Mouse (Mus musculus): ENCODE measurements around the gene Cytl1. TPM values are rescaled to one million over a fixed set of nuclear protein-coding genes. Genes with fewer than 3 reads are reported as not detected.

Gene Cytl1
- polyA plus RNA-seq, 1 experiment from 2014 or later, result 0.27 TPM

DNA sequence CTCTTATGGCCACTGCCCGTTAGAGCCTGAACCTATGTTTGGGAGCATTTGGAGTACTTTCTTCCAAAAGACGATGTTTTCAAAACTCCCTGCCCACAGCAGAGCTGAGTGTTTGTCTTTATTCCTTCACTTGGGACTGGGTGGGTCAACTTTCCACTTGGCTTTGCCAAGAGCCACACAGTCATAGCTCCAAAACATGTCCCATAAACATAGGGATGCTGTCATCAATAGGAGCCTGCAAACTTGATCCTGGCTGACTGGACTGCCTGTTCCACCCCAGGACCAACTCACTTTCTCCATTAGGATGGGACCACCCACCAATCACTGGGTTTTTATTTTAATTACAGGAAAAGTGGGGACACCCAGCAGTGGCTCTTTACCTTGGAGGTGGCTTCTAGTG, 4.5 kb upstream of the Cytl1 start:
- 93% methylated on average over 2 of the region's 2 CpGs for WGBS
- DNase-seq (ENCODE audit: low spot score), result no peak
- no peak overlapping the region for H3K4me3 ChIP-seq

DNA sequence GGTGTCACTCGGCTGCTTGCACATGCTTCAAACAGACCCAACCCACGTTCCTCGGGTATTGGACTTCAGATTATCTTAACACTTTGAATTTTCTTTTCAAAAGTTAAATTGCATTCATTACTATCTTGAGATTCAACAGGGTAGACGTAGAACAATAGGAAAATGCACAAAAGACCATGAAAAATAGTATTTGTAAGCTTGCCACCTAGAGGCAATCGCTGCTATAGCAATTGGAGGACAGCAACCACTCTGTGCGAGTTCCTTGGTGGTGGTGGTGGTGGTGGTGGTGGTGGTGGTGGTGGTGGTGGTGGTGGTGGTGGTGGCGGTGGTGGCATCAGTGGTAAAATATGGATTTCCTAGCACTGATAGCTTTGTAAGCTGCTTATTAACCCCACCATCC, 894 bp downstream of the Cytl1 start:
- Histone ChIP-seq H3K4me1 (0 out of 2 replicates have a peak, but pooled peaks cover 5% of the 10 kb centered on the region), H3K27me3 (ENCODE audit: low read depth, poor library complexity, severe bottlenecking) (no peaks in the 10 kb centered on the region), H3K4me3 (no peak overlapping the region), H3K36me3 (no peaks in the 10 kb centered on the region), H3K9me3 (replicated peaks) (no peaks in the 10 kb centered on the region), H3K27ac (replicated peaks) (no peak overlapping the region)
- no peak for DNase-seq (ENCODE audit: low spot score)
- 51% methylated on average over 7 of the region's 7 CpGs for WGBS

More for the DNA sequence above, 4.5 kb upstream of the Cytl1 start:
- H3K36me3 ChIP-seq, result no peaks in the 10 kb centered on the region
- H3K9me3 ChIP-seq (replicated peaks), result no peaks in the 10 kb centered on the region
- no peaks in the 10 kb centered on the region for H3K27me3 ChIP-seq (ENCODE audit: low read depth, poor library complexity, severe bottlenecking)
- H3K4me1 ChIP-seq, result 0 out of 2 replicates have a peak, but pooled peaks cover 5% of the 10 kb centered on the region
- no peak overlapping the region for H3K27ac ChIP-seq (replicated peaks)

DNA sequence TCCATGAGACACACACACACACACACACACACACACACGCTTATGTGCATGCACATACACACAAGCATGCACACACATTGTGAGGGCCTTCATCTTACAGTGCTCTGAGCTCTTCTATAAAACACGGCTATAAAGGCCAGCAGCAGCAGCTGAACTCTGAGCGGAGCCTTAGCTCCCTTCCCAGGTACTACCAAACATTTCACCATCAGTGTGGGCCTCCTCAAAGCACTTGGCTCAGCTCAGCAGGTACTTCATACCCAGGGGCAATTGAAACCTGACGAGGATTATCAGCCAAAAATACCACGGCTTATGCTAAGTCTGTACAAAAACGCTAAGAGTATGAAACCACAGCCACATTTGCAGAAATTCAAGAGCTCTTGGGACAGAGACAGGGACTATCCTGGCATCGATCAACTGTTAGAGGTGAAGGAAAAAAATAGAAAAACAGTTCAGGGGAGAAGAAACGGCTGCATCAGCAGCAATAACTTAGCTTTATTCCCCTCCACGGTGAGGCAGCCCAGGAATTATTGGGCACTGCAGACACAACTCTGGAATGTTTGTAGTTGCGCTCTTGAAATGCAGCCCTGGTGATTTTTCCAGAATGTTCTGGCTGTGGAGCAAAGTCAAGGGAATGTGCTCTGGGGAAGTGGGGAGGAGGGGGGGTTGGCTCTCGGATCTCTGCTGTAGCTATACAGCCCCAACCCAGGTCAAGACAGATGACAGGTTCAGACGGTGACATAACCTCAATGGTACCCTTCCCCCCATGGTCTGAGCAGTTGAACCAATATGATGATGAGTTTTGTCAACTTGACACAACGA, 8.8 kb downstream of the Cytl1 start:
- Histone ChIP-seq H3K27ac (replicated peaks) (no peak overlapping the region), H3K4me1 (no peaks in the 10 kb centered on the region), H3K9me3 (replicated peaks) (no peaks in the 10 kb centered on the region), H3K27me3 (ENCODE audit: low read depth, poor library complexity, severe bottlenecking) (no peaks in the 10 kb centered on the region), H3K36me3 (no peaks in the 10 kb centered on the region), H3K4me3 (no peak overlapping the region)
- whole genome bisulfite sequencing, result 82% methylated on average over 13 of the region's 13 CpGs
- DNase-seq (ENCODE audit: low spot score), result no peak

DNA sequence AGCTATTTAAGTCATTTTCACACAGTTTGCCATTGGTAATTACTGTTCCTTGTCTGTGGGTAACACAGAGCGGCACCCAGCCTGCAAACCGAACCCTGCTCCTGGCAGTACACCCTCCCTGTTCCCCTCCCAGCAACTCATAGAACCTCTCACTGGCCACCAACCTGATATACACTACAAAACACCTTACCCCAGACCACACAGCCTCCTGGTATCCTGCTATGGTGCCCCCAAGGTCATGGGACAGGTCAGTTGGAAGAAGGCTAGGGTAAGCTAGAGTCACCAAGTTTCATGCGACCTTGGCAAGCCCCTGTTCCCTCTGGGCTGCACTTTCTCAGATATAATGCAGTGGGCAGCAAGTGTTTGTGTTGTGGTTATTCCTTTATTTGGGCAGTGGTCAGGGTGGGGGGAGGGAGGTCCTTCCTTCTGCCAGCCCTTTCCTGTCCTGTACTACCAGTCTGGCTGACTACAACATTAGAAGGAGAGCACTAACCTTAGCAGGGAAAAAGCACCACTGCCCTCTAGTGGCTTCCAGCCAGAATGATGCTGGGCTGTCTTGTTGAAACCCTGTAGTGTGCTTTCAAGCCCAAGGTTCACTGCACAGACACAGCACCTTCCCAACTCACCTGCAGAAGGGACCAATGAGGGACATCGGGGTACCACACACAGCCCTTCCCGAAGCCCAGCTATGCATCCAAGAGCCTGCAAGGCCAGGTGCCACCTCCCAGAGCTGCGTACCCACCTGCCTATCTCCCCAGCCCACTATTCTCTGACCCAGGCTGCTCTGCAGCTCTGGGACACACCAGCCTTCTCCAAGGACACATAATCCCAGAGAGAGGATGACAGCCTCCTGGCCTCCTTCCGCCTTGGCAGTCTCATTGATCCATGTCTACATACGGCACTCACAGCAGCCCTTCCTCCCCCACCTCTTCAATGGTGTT, 17.0 kb downstream of the Cytl1 start:
- Histone ChIP-seq H3K27ac (replicated peaks) (no peak overlapping the region; the same call in 1 of the 2 replicates), H3K4me3 (no peak overlapping the region), H3K36me3 (no peaks in the 10 kb centered on the region), H3K27me3 (ENCODE audit: low read depth, poor library complexity, severe bottlenecking) (no peaks in the 10 kb centered on the region), H3K4me1 (no peaks in the 10 kb centered on the region), H3K9me3 (replicated peaks) (no peaks in the 10 kb centered on the region)
- 66% methylated on average over 8 of the region's 8 CpGs for WGBS
- peak; percentile 69 for DNase-seq (ENCODE audit: low spot score)

DNA sequence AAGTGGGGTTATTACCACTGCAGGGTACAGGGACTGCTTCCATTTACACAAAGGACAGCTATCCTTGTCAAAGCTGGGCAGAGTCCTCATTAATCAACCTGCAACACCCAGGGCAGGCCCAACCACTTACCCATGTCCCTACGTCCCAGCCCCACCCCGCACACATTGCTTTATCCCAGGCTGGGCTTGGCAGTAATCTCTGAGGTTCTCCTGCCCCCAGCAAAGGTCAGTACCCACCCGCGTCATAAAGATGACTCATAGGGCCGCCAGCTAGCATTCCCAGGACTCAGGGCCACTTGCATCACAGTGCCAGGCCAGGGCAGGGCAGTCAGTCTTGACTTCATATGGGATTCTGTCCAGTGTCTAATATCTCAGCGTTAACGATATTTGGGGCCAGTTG, 18.0 kb downstream of the Cytl1 start:
- DNase-seq (ENCODE audit: low spot score), result no peak
- no peaks in the 10 kb centered on the region for H3K27me3 ChIP-seq (ENCODE audit: low read depth, poor library complexity, severe bottlenecking)
- H3K4me1 ChIP-seq, result no peaks in the 10 kb centered on the region
- H3K9me3 ChIP-seq (replicated peaks), result no peaks in the 10 kb centered on the region
- H3K27ac ChIP-seq (replicated peaks), result no peak overlapping the region
- 83% methylated on average over 7 of the region's 7 CpGs for WGBS
- no peak overlapping the region for H3K4me3 ChIP-seq
- H3K36me3 ChIP-seq, result no peaks in the 10 kb centered on the region

DNA sequence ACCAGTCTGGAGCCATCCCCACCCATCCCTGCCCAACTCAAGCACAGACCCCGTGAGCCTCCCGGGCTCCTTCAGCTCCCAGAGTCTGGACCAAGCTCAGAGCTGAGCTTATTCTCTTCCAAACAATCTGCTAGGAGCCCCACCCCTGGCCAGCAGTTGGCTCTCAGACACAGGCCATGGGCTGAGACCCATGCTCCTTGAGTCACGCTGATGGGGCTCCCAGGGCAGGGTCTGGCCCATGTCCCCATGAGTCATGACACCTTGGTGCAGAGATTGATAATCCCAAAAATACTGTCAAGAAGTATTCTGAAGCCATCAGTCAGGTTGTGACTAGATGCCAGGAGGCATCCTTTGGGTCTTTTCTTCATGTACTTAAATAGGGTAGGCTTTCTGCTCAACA, 26.7 kb downstream of the Cytl1 start:
- no peak overlapping the region for H3K27ac ChIP-seq (replicated peaks)
- WGBS, result 88% methylated on average over 3 of the region's 3 CpGs
- no peak for DNase-seq (ENCODE audit: low spot score)
- no peaks in the 10 kb centered on the region for H3K36me3 ChIP-seq
- H3K27me3 ChIP-seq (ENCODE audit: low read depth, poor library complexity, severe bottlenecking), result no peaks in the 10 kb centered on the region; the same call in 1 of the 2 replicates
- peaks cover 9% of the 10 kb centered on the region; the same call in 1 of the 2 replicates for H3K9me3 ChIP-seq (replicated peaks)
- peaks cover 12% of the 10 kb centered on the region for H3K4me1 ChIP-seq
- no peak overlapping the region for H3K4me3 ChIP-seq

DNA sequence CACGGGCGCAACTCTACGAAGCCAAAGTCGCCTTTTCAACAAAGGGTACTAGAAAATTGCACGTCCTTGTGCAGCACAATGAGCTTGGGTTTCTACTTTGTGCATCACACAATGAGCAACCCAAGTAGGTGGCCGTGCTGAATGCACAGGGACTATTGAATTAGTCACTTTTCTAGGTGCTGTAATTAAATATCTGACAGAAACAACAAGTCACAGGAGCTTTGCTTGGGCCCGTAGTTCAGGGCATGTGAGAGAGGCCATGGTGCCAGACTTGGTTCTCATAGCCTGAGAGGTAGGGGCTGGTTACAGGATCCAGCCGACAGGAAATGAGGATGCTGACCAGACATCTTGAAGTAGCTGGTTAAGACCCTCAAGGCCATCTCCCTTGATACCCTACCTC, 30.5 kb downstream of the Cytl1 start:
- no peaks in the 10 kb centered on the region; the same call in 1 of the 2 replicates for H3K27me3 ChIP-seq (ENCODE audit: low read depth, poor library complexity, severe bottlenecking)
- 32% methylated on average over 8 of the region's 8 CpGs for WGBS
- peaks cover 9% of the 10 kb centered on the region; the same call in 1 of the 2 replicates for H3K9me3 ChIP-seq (replicated peaks)
- peak; percentile 13 for DNase-seq (ENCODE audit: low spot score)
- peaks cover 17% of the 10 kb centered on the region for H3K4me1 ChIP-seq
- H3K27ac ChIP-seq (replicated peaks), result 0 out of 2 replicates have a peak overlapping the region, but pooled peaks have one; percentile 23
- H3K36me3 ChIP-seq, result no peaks in the 10 kb centered on the region
- no peak overlapping the region for H3K4me3 ChIP-seq

DNA sequence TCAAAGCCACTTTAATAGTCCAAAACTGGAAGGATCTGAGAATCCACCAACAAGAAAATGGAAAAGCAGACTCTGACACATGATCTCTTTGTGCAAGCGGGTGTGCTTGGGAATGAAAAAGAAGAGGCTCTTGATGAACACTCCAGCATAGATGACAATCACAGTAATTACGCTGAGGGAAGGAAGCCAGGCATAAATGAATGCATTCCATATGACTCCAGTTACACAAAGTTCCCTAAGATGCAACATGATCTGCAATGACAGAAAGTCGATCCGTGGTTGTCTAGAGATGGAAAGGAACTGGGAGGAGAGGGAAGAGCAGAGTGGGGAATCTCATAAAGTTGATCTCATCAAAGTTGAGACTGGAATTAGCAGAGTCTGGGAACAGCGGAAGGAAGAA, 31.9 kb downstream of the Cytl1 start:
- H3K27me3 ChIP-seq (ENCODE audit: low read depth, poor library complexity, severe bottlenecking), result no peaks in the 10 kb centered on the region; the same call in 1 of the 2 replicates
- no peaks in the 10 kb centered on the region for H3K36me3 ChIP-seq
- 85% methylated on average over 5 of the region's 5 CpGs for WGBS
- peaks cover 17% of the 10 kb centered on the region for H3K4me1 ChIP-seq
- no peak for DNase-seq (ENCODE audit: low spot score)
- peaks cover 13% of the 10 kb centered on the region for H3K9me3 ChIP-seq (replicated peaks)
- H3K27ac ChIP-seq (replicated peaks), result no peak overlapping the region
- H3K4me3 ChIP-seq, result no peak overlapping the region

DNA sequence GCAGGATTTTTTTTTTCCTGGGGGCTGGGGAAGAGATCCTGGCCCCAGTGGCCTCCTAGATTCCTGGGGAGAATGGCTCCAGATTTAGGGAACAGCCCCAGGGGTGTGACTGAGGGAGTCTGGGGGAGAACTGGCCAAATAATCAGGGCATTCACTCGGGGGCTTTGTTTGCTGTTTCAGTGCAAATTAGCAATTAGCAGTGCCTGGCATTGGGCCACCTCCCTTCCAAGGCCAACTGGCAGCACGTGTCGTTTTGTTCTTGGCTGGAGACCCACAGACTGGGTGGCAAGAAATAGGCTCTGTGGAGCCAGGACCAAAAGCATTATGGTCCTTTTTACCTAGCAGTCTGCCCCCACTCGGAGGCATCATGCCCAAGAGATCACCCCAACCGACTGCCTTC, 33.7 kb downstream of the Cytl1 start:
- Histone ChIP-seq H3K4me1 (peaks cover 17% of the 10 kb centered on the region), H3K27me3 (ENCODE audit: low read depth, poor library complexity, severe bottlenecking) (no peaks in the 10 kb centered on the region; the same call in 1 of the 2 replicates), H3K27ac (replicated peaks) (0 out of 2 replicates have a peak overlapping the region, but pooled peaks have one; percentile 17), H3K4me3 (no peak overlapping the region), H3K36me3 (no peaks in the 10 kb centered on the region), H3K9me3 (replicated peaks) (peaks cover 5% of the 10 kb centered on the region; the same call in 1 of the 2 replicates)
- 15% methylated on average over 5 of the region's 5 CpGs for WGBS
- no peak for DNase-seq (ENCODE audit: low spot score)

DNA sequence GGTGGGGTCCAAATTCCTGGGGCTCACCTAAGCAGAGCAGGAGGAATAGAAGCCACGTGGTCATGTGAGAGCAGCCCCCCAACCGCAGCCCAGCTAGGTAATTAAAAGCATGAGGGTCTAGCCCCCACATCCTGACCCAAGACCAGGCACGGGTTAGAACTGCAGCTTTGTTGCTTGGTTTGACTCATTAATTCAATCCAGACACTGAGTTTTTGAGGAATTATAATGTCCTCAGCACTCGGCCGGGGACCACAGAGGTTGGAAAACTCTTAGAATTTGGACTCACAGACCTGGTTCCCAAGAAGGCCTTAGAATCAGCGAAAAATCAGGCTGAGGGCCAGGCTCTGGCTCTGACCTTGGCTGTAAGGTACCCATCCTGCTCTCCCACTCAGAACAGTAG, 35.6 kb downstream of the Cytl1 start:
- Histone ChIP-seq H3K4me3 (no peak overlapping the region), H3K27me3 (ENCODE audit: low read depth, poor library complexity, severe bottlenecking) (no peaks in the 10 kb centered on the region; the same call in 1 of the 2 replicates), H3K36me3 (no peaks in the 10 kb centered on the region), H3K27ac (replicated peaks) (no peak overlapping the region), H3K9me3 (replicated peaks) (peaks cover 4% of the 10 kb centered on the region; the same call in 1 of the 2 replicates), H3K4me1 (peaks cover 11% of the 10 kb centered on the region)
- whole genome bisulfite sequencing, result 82% methylated on average over 6 of the region's 6 CpGs
- DNase-seq (ENCODE audit: low spot score), result no peak

DNA sequence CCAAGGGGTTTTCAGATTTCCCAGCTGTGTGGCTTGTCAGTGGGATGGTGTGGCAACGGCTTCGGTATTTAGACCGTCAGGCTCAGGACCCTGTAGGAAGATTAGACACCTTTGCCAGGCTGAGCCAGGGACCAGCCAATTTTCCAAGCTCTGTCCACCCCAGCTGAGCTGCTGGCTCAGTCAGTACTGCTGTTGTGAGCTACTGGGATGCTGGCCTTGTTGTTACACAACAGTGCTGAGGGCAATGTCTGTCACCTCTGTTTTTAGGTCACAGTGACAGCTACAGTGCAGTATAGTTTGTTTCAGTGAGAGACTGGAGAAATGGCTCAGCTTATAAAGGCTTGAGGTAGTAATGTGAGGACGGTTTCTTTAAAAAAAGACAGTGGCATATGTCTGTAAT, 38.7 kb downstream of the Cytl1 start:
- no peak for DNase-seq (ENCODE audit: low spot score)
- Histone ChIP-seq H3K27me3 (ENCODE audit: low read depth, poor library complexity, severe bottlenecking) (no peaks in the 10 kb centered on the region), H3K36me3 (no peaks in the 10 kb centered on the region), H3K9me3 (replicated peaks) (peaks cover 4% of the 10 kb centered on the region; the same call in 1 of the 2 replicates), H3K4me3 (no peak overlapping the region), H3K27ac (replicated peaks) (no peak overlapping the region), H3K4me1 (peaks cover 3% of the 10 kb centered on the region; the same call in 1 of the 2 replicates)
- WGBS, result 80% methylated on average over 4 of the region's 4 CpGs

DNA sequence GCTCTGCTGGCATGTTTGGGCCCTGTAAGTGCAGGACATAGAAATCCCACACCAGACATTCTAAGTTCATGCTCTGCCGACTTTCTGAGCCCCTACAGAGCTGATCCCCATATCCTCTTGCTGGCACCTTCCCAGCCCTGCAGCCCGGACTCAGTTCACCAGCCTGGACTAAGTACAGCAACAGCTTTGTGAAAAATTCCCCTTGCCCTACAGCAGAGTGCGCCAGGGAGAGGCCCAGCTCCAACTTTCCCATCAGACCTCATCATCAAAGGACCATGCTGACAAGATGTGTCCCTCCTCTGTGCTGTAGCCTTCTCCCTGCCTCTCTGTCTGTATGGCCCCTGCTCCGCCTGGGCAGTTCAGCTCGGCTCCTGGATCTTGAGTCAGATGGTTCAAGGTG, 40.4 kb downstream of the Cytl1 start:
- H3K27me3 ChIP-seq (ENCODE audit: low read depth, poor library complexity, severe bottlenecking), result no peaks in the 10 kb centered on the region
- WGBS, result 52% methylated on average over 5 of the region's 5 CpGs
- no peak overlapping the region for H3K4me3 ChIP-seq
- peaks cover 4% of the 10 kb centered on the region; the same call in 1 of the 2 replicates for H3K9me3 ChIP-seq (replicated peaks)
- DNase-seq (ENCODE audit: low spot score), result peak; percentile 21
- no peak overlapping the region for H3K27ac ChIP-seq (replicated peaks)
- no peaks in the 10 kb centered on the region for H3K36me3 ChIP-seq
- no peaks in the 10 kb centered on the region for H3K4me1 ChIP-seq

Data from midbrain, embryonic 10.5 days (tissue).